Mouse (Mus musculus) embryonic fibroblast, embryonic 13.5 days (primary cell): ENCODE measurements around the gene Tex50.

Source experiments
- CTCF ChIP-seq: IDR thresholded peaks from 2 replicates; pipeline ENCODE4 v1.5.1; 2011; ENCODE audit warnings: mild to moderate bottlenecking, control low read depth, low read length, moderate library complexity, borderline replicate concordance; ENCODE audit not compliant: insufficient read depth
- POLR2A ChIP-seq: IDR thresholded peaks from 2 replicates; pipeline ENCODE4 v1.6.1; 2011; ENCODE audit warnings: low read depth, mild to moderate bottlenecking, control low read depth, low read length, moderate library complexity

GRCm38 (mm10) chr1:161109216-161109615 is 49.9 kb downstream of the Tex50 start:
- no peak for TF ChIP-seq CTCF
- no peak for TF ChIP-seq POLR2A
